Mouse (Mus musculus) urinary bladder, postnatal 14 days (tissue): ENCODE measurements around the gene Rffl.
A peak's percentile ranks its signal among the peaks of the same experiment; 100 is the strongest.

ENCODE experiments used
- DNase-seq: peaks from one replicate; pipeline ENCODE4 v3.0.0; 2021; ENCODE audit warnings: low spot score

Gene Rffl

GRCm38 (mm10) chr11:82764438-82764924 is 106.5 kb downstream of the Rffl start:
- no peak for DNase-seq

- peak; percentile 94 for DNase-seq
Measured at GRCm38 (mm10) chr11:82763742-82764437, 107.1 kb downstream of the Rffl start, which contains the start of the genes Cct6b and Zfp830. Cct6b (minus strand) TSS chr11:82764321. Zfp830 (plus strand) TSS chr11:82764345.

- no peak for DNase-seq
Measured at GRCm38 (mm10) chr11:82763261-82763660, 107.7 kb downstream of the Rffl start.

DNA sequence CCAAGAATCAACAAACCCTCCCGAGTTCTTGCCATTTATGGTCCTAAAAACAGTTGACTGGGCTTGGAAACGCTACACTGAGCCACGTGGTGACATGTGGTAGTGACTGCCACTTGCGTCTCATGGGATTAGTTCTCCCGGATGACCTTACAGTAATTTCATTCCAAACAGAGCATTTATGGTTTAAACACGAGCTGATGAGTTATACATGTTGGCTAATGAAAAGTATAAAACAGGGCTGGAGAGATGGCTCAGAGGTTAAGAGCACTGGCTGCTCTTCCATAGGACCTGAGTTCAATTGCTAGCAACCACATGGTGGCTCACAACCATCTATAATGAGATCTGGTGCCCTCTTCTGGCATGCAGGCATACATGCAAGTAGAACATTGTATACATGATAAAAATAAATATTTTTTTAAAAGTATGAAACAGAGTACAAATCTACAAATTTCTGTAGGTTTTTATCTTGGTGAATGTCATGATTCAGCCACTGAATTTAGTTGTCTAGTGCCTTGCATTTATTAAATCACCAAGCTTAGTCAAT is 108.7 kb downstream of the Rffl start:
- no peak for DNase-seq

GRCm38 (mm10) chr11:82755919-82756318 is 115.1 kb downstream of the Rffl start:
- no peak for DNase-seq
